Mouse (Mus musculus) frontal cortex, postnatal 14 days (tissue): ENCODE results near the gene Ildr2.

Experiments
- DNase-seq, 2 experiments: peaks; one replicate each; pipeline ENCODE4 v3.0.0; 2022; ENCODE audit warnings: low spot score in 2 of 2

The Ildr2 gene

GRCm38 (mm10) chr1:166283451-166283850, 29.5 kb downstream of the Ildr2 start:
- no peak for DNase-seq

DNA sequence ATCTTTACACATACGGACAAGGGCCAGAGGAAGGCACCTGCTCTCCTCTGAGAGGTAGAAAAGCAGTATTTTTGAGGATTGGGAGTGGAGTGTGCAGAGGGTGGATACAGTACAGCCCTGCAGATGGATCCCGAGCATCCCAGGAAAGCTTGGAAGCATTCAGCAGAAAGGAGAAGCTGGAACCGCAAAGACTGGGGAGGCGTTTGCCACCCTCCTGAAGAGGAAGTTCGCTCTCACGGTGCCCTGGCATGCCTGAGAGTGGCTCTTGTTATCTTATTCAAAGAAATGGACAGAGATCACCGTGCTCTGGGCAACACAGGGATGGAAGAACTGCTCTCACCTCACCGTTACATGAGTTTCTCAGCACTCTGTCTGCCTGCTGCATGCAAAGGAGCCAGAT, 30.5 kb downstream of the Ildr2 start:
- no peak for DNase-seq

GRCm38 (mm10) chr1:166286231-166286630, 32.3 kb downstream of the Ildr2 start:
- no peak for DNase-seq

- no peak for DNase-seq
These were observed 36.6 kb downstream of the Ildr2 start for GRCm38 (mm10) chr1:166290562-166290961.

DNA sequence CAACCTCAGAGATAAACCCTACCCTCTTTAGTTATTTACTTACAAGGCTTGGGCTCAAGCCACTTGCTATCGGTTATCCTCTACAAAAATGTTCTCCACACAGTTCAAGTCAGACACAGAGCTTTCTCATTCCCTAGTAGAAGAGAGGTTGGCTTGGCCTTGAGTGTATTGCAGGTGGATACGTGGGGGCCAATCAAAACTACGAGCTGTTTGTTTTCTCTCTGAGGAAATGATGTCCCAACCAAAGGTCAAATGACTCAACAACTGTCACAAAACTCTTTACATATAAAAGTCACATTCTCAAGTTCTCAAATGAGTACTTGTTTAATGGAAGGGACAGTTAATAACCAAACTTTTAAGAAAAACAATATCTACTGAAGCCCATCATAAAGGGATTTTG, 39.1 kb downstream of the Ildr2 start:
- DNase-seq, result no peak

DNA sequence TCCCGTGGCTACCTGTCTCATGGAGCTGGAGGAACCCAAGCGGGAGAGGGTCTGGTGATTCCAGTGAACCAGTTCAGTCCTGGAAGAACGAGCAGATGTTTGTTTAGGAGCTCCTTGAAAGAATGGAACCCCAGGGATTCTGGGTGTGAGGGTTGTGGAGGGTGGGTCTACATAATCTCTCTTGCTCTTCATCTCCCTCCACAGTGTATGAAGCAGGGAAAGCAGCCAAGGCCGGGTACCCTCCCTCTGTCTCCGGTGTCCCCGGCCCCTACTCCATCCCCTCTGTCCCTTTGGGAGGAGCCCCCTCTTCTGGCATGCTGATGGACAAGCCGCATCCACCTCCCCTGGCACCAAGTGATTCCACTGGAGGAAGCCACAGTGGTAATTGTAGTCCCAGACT, 41.6 kb downstream of the Ildr2 start:
- no peak for DNase-seq

- DNase-seq, result no peak
These were observed 42.4 kb downstream of the Ildr2 start for GRCm38 (mm10) chr1:166296371-166296770.

- no peak for DNase-seq
These were observed 43.0 kb downstream of the Ildr2 start for GRCm38 (mm10) chr1:166296971-166297370.

- no peak for DNase-seq
These were observed 43.7 kb downstream of the Ildr2 start for GRCm38 (mm10) chr1:166297499-166298111.

GRCm38 (mm10) chr1:166298884-166299283, 44.9 kb downstream of the Ildr2 start:
- no peak for DNase-seq

DNA sequence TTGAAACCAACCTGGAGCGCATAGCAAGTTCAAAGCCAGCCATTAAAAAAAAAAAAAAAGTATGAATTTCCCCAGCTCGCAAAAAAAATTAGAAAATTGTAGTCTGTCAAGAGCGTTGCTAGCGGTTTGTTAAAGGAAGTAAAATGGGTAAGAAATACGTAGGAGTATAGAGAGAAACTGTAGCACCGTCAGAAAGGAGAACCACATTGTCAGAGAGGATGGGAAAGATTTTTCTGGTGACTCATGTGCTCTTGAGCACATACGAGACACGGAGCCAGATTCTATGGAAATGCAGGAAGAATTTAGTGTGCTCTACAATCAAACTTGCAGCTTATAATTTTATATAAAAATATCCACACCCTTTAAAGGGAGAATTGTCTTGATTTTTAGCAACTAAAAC, 45.9 kb downstream of the Ildr2 start:
- DNase-seq, result no peak

GRCm38 (mm10) chr1:166300526-166300925, 46.6 kb downstream of the Ildr2 start:
- no peak for DNase-seq

DNA sequence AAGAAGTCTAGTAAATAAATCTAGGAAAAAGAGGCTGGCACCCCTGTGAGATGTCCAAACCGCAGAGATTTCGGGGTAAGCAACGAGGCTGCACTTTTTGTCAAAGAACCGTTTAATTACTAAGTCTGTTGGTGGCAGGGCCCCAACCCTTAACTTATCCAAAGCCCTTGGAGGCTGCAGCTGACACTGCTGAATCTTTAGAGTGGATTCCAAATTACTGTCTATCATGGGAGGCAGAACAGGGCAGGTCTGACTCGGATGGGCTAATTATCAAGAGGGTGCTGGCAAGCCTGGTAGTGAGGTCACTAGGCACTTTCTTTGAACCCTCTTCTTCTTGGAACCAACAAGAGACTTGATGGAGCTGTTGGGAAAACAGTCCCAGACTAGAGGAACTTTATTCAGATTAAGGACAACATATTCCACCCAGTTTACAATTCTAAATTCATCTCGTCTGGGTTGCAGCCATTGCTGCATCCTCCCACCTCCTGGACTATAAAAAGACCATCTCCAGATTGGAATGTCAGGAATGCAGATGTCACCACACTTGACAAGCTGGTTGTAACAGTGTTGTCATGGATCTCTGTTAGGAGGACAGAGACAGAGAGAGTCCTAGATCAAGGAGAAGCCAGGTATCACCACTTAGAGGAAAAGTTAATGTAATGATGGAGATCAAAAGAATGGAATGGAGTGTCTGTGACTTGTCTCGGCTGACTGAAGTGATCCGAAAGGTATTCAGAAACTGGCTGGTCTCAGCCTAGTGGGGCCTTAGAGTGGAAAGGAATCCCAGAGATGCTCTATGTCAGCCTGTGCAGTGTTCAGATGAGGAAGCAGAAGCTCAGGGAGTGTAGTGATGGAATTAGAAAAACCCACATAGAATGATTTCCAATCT, 50.7 kb downstream of the Ildr2 start:
- peak in 1 of 2 experiments; percentile 57 for DNase-seq

DNA sequence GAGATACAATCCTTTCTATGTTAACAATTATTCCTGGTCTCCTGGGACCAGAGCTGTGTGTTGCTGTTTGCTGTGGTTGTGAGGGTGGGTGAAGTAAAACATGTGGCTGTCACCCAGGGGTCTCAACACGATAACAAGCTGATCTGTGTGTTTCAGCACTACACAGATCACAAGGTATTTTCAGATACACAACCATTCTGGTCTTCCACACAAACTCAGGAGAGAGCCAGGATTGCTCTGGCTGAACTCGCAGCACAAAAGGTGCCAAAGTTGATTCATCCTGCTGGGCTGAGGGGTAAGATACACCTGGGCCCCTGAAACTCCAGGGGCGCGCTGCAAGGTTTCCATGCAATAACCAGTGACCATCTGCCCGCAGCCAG, 54.5 kb downstream of the Ildr2 start:
- DNase-seq, result no peak

DNA sequence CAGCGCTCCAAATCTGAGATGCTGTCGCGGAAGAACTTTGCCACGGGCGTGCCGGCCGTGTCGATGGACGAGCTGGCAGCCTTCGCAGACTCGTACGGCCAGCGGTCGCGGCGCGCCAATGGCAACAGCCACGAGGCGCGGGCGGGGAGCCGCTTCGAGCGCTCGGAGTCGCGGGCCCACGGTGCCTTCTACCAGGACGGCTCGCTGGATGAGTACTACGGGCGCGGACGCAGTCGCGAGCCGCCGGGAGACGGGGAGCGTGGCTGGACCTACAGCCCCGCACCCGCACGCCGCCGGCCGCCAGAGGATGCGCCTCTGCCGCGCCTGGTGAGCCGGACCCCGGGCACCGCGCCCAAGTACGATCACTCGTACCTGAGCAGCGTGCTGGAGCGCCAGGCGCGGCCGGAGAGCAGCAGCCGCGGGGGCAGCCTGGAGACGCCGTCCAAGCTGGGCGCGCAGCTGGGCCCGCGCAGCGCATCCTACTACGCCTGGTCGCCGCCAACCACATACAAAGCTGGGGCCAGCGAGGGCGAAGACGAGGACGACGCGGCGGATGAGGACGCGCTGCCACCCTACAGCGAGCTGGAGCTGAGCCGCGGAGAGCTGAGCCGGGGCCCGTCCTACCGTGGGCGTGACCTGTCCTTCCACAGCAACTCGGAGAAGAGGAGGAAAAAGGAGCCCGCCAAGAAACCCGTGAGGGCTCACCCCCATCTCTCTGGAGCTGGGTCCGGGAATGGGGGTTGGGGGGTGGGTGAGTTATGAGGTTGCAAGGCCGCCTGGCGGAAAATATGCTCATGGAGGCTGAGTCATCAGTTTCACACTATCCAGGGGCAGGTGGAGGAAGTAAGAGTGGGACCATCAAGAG, 55.1 kb downstream of the Ildr2 start:
- no peak for DNase-seq

DNA sequence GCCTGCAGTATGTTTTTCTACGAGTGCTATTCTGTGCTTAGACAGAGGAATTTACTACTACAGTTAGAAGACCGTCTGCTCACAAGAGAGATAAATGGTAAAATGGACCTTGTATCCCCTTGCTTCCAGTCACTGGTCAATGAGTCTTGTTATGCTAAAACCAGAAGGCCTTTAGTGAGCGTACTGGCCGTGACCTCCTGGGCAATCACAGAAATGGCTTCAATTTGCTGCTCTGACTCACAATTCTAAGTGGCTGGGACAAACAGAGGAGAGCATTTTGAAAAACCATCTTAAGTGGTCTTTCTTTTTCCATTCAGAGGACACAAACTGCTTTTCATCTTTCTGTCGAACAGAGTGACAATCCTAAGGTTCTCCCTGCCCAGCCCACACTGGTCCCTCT, 57.2 kb downstream of the Ildr2 start:
- no peak for DNase-seq

GRCm38 (mm10) chr1:166313637-166314036, 59.7 kb downstream of the Ildr2 start:
- DNase-seq, result no peak

- DNase-seq, result no peak
These were observed 61.8 kb downstream of the Ildr2 start for GRCm38 (mm10) chr1:166315706-166316105.

DNA sequence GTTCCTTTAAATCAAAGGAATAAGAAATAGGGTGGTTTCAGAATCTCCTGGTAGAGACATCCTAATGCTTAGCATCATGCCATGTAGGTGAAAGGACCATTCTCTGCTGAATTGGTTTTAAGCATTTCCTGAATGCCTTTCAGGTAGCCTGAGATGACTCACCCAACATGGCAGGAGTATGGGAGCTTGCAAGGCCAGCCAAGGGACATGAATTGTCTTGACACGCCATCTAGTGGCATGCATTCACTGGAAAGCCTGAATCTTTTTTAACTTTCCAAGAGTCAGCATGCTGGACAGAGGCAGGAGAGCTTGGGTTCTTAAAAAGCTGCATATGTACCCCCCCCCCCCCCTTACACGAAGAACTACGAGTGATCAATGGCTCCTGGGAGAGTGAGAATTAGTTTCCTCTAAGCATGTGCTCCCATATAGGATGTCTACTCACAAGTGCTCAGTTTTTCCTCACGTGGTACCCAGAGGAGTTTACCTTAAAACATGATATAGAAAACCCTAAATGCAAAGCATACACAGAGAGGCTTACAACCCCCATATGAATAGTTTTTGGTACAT, 65.3 kb downstream of the Ildr2 start:
- peak in 1 of 2 experiments; percentile 51 for DNase-seq

DNA sequence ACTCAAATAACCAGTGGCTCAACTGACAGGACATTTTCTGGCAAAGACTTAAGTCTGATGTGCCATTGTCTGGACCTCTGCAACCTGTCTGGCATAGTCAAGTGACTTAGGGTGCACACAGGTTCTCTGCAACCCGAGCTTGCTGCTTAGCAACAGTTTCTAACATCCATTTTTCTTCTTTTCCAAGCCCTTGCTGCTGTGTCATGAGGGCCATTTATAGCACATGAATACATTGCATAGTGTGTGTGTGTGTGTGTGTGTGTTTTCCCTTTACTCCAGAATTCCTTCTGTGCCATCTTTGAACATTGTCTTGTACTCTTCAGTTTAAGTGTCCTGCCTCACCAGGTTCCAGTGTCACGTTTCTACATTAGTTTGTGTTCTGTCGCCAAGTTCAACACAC, 72.5 kb downstream of the Ildr2 start:
- DNase-seq, result no peak

- no peak for DNase-seq
These were observed 76.8 kb downstream of the Ildr2 start for GRCm38 (mm10) chr1:166330752-166331151.

DNA sequence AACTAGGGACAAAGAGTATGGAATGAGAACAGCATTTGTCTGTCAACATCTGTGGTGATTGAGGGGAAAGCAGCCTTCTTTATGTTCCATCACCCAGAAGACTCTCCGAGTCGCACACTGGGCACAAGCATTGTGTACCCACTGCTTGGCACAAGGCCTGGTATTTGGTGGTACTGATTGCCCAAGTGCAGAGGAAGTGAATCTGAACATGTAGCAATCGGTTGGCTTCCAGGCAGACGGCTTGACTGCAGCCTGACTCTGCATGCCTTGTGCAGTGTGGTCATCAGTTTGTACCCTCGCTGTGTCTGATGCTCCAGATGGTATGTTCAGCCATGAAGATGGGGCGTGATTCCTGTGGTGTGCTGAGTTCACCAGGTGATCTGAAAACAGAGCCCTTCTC, 85.2 kb downstream of the Ildr2 start:
- DNase-seq, result no peak
